Mouse (Mus musculus) hindbrain, embryonic 11.5 days (tissue): Measurements from ENCODE around the gene Arhgap10. TPM values are rescaled to one million over a fixed set of nuclear protein-coding genes. Genes with fewer than 3 reads are reported as not detected.

Experiments used
- ATAC-seq: fragments of 200-750 bp; cut with Nextera tagmentation; 2 replicates; pipeline ENCODE4 v1.8.0; 2017; ENCODE audit warnings: mild to moderate bottlenecking, moderate TSS enrichment, moderate library complexity; ENCODE audit not compliant: low FRiP score
- DNase-seq: peaks from one replicate; pipeline ENCODE4 v3.0.0-alpha.2; 2015; ENCODE audit warnings: low spot score
- H3K27ac ChIP-seq: fragments of 300-500 bp; sonication (generic); 2 replicates; pipeline ENCODE4 v1.5.1; 2014; ENCODE audit warnings: mild to moderate bottlenecking, low read depth, low read length
- H3K27me3 ChIP-seq: fragments of 300-500 bp; sonication (generic); 2 replicates; pipeline ENCODE4 v1.6.1; 2014; ENCODE audit warnings: mild to moderate bottlenecking, low read length, moderate library complexity, mixed read lengths; ENCODE audit not compliant: control insufficient read depth, insufficient read depth
- H3K36me3 ChIP-seq: fragments of 300-500 bp; sonication (generic); 2 replicates; pipeline ENCODE4 v1.6.1; 2014; ENCODE audit warnings: mild to moderate bottlenecking, low read length, moderate library complexity, mixed read lengths; ENCODE audit not compliant: control insufficient read depth, insufficient read depth
- H3K4me1 ChIP-seq: fragments of 300-500 bp; sonication (generic); replicated peaks from 2 replicates; pipeline ENCODE4 v1.6.1; 2014; ENCODE audit warnings: low read length, mixed read lengths; ENCODE audit not compliant: control insufficient read depth, insufficient read depth
- H3K4me2 ChIP-seq: fragments of 300-500 bp; sonication (generic); replicated peaks from 2 replicates; pipeline ENCODE4 v1.6.1; 2014; ENCODE audit warnings: mild to moderate bottlenecking, low read depth, low read length
- H3K4me3 ChIP-seq: fragments of 300-500 bp; sonication (generic); 2 replicates; pipeline ENCODE4 v1.5.1; 2014; ENCODE audit warnings: low read depth, low read length
- H3K9ac ChIP-seq: fragments of 300-500 bp; sonication (generic); 2 replicates; pipeline ENCODE4 v1.6.1; 2014; ENCODE audit warnings: low read depth, low read length
- H3K9me3 ChIP-seq: fragments of 300-500 bp; sonication (generic); 2 replicates; pipeline ENCODE4 v1.6.1; 2016; ENCODE audit warnings: low read length; ENCODE audit not compliant: control insufficient read depth
- WGBS: fragments of 180-500 bp; shearing (Covaris S2); extraction: QIAGEN DNeasy Blood & Tissue Kit; methylation state at CpG from one replicate; pipeline ENCODE4 v1.1.7; 2014; 5-methylcytosine and 5-hydroxymethylcytosine counted together
- polyA plus RNA-seq: library from polyadenylated mRNA; unstranded; fragments of >200 nt; fragmentation: Nextera tagmentation; extraction: Ambion mirVana; gene quantifications from 2 replicates; pipeline ENCODE4 v1.2.1, GENCODE M21; 2014

Arhgap10 gene
- polyA plus RNA-seq, 1 experiment from 2014 or later, result 15.4 TPM

DNA sequence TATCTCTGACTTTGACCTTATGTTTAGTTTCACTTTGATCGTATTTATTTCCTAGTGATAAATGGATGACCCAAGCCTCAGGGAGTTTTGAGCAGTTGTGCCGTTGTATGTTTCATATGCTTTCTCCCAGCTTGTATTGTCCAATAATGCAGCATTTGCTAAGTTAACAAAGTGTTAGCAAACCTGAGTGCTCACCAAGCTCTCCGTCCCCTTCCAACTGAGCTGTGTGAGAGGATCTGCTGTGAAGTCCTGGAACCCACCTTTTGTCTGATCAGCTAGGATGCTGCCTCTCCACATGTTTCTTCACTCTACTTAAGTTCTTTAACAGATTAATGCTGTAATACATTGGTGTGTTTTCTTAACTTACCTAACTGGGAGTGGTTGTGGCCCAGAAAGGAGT is 276.4 kb downstream of the Arhgap10 start:
- DNase-seq (no peak), ATAC-seq (no peak)
- H3K27me3 ChIP-seq, result no peaks in the 10 kb centered on the region
- H3K4me2 ChIP-seq, result no peak overlapping the region
- no peaks in the 10 kb centered on the region for H3K9me3 ChIP-seq
- H3K4me3 ChIP-seq, result no peak overlapping the region
- no peak overlapping the region for H3K9ac ChIP-seq
- H3K36me3 ChIP-seq, result no peaks in the 10 kb centered on the region
- H3K27ac ChIP-seq, result no peak overlapping the region
- WGBS, result 91% methylated on average over 3 of the region's 3 CpGs
- no peaks in the 10 kb centered on the region for H3K4me1 ChIP-seq

DNA sequence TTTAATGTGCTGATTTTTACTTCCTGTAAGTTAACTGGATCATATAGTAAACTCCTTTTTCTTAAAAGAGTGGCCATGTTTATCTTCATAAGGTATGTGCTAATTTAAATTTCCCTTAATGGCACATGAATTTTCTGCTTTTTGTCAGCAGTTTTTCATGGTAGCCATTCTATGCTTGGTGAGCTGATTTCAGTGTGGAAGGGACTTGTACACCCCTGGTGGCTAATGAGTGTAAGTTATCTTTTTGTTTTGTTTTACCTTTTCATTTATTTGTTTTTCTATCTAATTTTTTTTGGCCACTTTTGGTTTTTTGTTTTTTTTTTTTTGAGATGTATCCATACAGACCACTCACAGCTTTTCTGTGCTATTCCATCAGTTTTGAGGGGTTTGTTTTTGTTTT is 278.3 kb downstream of the Arhgap10 start:
- Histone ChIP-seq H3K9me3 (no peaks in the 10 kb centered on the region), H3K27ac (no peak overlapping the region), H3K4me3 (no peak overlapping the region), H3K27me3 (no peaks in the 10 kb centered on the region), H3K4me1 (no peaks in the 10 kb centered on the region), H3K36me3 (no peaks in the 10 kb centered on the region), H3K9ac (no peak overlapping the region), H3K4me2 (no peak overlapping the region)
- ATAC-seq (no peak), DNase-seq (no peak)

DNA sequence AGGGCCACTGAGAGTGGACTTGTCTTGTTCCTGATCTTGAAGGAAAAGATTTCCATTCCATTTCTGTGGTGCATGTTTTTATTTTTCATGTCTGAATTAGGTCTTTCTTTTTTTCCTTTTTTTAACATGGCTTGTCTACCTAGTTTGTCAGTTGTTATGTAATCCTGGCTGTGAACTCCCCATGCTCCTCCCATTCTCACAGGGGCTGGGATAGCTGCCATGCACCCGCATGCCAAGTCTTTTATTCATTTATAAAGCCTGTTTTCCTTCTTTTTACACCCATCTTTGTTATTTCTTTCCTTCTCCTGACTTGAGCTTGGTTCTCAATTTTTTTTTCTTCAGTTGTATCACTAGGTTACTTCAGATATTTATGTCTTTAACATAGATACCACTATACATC is 281.1 kb downstream of the Arhgap10 start:
- Histone ChIP-seq H3K9ac (no peak overlapping the region), H3K4me2 (no peak overlapping the region), H3K4me3 (no peak overlapping the region), H3K9me3 (no peaks in the 10 kb centered on the region), H3K36me3 (no peaks in the 10 kb centered on the region), H3K4me1 (no peaks in the 10 kb centered on the region), H3K27ac (no peak overlapping the region), H3K27me3 (no peaks in the 10 kb centered on the region)
- 73% methylated on average over 1 of the region's 1 CpGs for WGBS
- no peak for ATAC-seq
- no peak for DNase-seq

DNA sequence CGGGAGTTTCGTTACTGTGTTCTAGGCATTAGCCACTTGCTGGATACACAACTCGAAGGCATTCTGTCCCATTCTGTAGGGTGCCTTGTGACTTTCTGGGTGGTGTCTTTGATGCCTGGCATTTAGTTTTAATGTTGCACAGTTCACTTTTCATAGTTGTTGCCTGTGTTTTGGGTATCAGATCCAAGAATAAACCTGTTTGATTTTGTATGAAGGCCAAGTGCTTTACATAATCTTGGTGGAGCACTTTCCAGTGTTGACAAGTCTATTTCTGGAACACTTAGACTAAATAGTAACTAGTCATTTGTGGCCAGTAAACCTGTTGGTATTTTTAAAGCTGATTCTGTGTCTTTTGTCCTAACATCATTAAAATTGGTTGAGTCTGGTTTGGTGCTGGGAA is 285.3 kb downstream of the Arhgap10 start:
- Histone ChIP-seq H3K9me3 (no peaks in the 10 kb centered on the region), H3K27ac (no peak overlapping the region), H3K27me3 (no peaks in the 10 kb centered on the region), H3K4me3 (no peak overlapping the region), H3K4me2 (no peak overlapping the region), H3K4me1 (no peaks in the 10 kb centered on the region), H3K36me3 (no peaks in the 10 kb centered on the region), H3K9ac (no peak overlapping the region)
- DNase-seq, result no peak
- 95% methylated on average over 3 of the region's 3 CpGs for WGBS
- no peak for ATAC-seq

DNA sequence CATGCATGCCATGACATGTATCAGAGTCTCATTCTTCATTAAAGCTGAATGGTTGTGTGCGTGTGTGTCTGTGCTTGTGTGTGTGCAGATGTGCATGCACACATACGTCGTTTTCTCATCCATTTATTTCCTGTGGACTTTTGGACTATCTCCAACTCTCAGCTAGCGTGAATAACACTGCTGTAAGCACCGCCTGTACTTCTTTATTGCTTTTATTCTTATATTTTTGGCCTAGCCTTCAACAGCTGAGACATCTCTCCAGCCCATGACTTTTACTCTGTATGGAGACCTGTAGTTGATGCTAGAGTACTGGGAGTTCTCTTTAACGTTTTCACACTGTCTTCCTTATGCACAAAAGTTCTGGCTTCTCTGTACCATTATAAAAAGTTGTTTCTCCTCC is 285.9 kb downstream of the Arhgap10 start:
- 89% methylated on average over 6 of the region's 6 CpGs for WGBS
- DNase-seq (no peak), ATAC-seq (no peak)
- Histone ChIP-seq H3K4me3 (no peak overlapping the region), H3K4me1 (no peaks in the 10 kb centered on the region), H3K9ac (no peak overlapping the region), H3K9me3 (no peaks in the 10 kb centered on the region), H3K27ac (no peak overlapping the region), H3K36me3 (no peaks in the 10 kb centered on the region), H3K4me2 (no peak overlapping the region), H3K27me3 (no peaks in the 10 kb centered on the region)

DNA sequence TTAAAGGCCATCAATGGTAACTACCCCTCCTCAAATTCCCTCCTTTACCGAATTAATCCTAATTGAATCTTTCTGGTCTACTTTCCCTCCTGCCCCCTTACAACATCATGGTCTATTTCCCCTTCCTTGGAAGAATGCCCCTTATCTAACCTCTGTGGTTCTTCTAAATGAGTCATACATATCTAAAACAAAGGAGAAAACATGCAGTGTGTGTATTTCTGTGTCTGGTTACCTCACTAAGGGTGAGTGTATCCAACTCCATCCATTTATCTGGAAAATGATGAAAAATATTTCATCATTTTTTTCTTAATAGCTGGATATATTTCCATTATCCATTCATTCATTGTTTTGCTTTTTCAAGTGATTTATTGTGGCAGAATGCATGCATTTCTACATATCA is 286.5 kb downstream of the Arhgap10 start:
- 96% methylated on average over 1 of the region's 1 CpGs for WGBS

DNA sequence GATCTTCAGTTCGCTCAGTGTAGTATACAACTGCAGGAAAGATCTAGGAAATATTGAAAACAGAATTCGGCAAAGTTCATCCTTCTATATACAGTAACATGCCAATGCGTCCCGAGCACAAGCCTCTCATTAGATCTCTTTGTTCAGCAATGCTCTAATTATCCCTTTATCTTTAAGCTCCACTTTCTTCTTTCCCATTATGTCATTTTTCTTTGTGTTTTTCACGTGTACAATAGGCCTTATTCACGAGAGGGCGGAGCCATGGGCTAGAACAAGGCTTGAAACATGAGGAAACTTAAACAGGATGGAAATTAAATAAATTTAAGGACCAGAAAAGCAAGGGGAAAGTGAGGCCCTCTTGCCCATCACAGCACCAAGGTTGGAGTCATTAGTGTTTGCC is 289.1 kb downstream of the Arhgap10 start:
- 84% methylated on average over 7 of the region's 7 CpGs for WGBS
- Histone ChIP-seq H3K27me3 (no peaks in the 10 kb centered on the region), H3K4me3 (no peak overlapping the region), H3K36me3 (no peaks in the 10 kb centered on the region), H3K4me1 (no peaks in the 10 kb centered on the region), H3K4me2 (no peak overlapping the region), H3K9me3 (no peaks in the 10 kb centered on the region), H3K9ac (no peak overlapping the region), H3K27ac (no peak overlapping the region)
- no peak for ATAC-seq
- no peak for DNase-seq

More for the DNA sequence above, 286.5 kb downstream of the Arhgap10 start:
- ATAC-seq (no peak), DNase-seq (no peak)
- H3K9me3 ChIP-seq, result no peaks in the 10 kb centered on the region
- no peaks in the 10 kb centered on the region for H3K36me3 ChIP-seq
- no peaks in the 10 kb centered on the region for H3K27me3 ChIP-seq
- H3K9ac ChIP-seq, result no peak overlapping the region
- no peak overlapping the region for H3K4me3 ChIP-seq
- H3K4me1 ChIP-seq, result no peaks in the 10 kb centered on the region
- no peak overlapping the region for H3K4me2 ChIP-seq
- H3K27ac ChIP-seq, result no peak overlapping the region

DNA sequence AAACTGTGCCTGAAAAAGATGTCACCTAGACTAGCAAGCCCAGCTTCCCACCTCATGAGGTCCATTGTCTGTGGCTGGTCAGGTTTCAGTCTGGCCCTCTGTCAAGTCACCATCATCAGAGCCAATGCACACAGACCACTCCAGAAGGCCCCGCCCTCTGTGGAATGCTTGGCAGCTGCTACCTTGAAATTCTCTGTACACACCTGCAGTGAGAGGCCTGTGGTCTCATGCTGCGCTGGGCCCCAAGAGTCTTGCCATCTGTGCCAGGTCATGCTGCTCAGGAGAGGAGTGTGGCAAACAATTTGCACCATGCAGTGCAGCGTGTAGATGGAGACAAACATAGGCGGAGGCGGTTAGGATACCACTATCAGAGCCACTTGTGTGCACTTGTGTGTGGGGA is 290.0 kb downstream of the Arhgap10 start:
- Histone ChIP-seq H3K27me3 (no peaks in the 10 kb centered on the region), H3K4me2 (no peak overlapping the region), H3K4me1 (no peaks in the 10 kb centered on the region), H3K9ac (no peak overlapping the region), H3K27ac (no peak overlapping the region), H3K9me3 (no peaks in the 10 kb centered on the region), H3K4me3 (no peak overlapping the region), H3K36me3 (no peaks in the 10 kb centered on the region)
- no peak for ATAC-seq
- WGBS, result 88% methylated on average over 5 of the region's 5 CpGs
- no peak for DNase-seq

DNA sequence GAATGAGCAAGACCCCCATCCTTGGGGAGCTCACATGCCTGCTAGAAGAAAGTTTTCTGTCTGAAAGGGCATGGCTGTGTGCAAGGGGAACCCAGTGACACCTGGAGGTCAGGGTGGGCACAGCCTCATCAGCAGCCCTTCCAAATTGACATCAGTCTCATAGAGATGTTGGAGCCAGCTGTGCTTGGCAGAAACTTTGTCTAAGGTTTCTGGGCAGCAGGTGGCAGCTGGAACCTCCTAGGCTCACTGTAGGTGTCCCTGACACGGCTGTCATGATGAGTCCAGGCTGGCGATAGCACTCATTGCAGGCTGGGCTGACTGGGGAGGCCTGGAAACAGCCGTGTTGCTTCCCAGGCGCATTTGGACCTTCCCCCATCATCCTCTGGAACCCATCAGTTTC is 294.6 kb downstream of the Arhgap10 start:
- ATAC-seq, result no peak
- Histone ChIP-seq H3K9me3 (no peaks in the 10 kb centered on the region), H3K27ac (no peak overlapping the region), H3K9ac (no peak overlapping the region), H3K36me3 (no peaks in the 10 kb centered on the region), H3K27me3 (no peaks in the 10 kb centered on the region), H3K4me1 (no peaks in the 10 kb centered on the region), H3K4me3 (no peak overlapping the region), H3K4me2 (no peak overlapping the region)
- no peak for DNase-seq
- 70% methylated on average over 4 of the region's 4 CpGs for WGBS
